Mouse (Mus musculus) kidney, adult 9 months (tissue): ENCODE data around the gene Lama5.

Experiments
- DNase-seq: peaks from one replicate; pipeline ENCODE4 v3.0.0; 2022

The Lama5 gene

DNA sequence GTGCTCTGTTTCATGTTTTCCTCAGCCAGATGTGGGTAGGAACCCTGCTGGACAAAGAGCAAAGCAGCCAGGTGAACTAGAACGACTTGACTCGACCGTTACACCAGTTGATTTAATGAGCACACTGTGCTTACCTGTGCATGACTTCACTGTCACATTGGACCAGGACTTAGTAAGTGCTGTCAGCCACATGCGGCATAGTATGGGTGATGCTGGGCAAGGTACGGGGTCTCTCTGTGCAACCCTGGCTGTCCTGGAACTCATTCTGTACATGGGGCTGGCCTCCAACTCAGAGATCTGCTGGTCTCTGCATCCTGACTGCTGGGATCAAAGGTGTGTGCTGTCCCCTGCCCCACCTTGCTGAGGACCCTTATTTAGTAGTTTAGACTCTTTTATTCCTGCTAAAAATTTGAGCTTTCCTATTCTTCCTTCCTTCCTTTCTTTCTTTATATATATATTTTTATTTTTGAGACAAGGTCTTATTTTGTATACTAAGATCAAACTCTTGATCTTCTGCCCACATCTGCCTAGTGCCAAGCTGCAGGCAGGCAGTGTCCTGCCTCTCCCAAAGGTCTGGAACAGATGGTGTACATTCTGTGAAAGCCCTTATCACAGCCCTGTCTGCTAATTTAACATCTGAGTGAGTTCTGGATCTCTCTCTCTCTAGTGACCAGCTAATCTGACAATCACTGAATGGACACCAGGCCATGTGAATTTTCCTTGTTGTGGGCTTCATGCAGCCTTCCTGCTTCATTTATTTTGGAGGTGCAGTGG, 29.0 kb upstream of the Lama5 start:
- no peak for DNase-seq

DNA sequence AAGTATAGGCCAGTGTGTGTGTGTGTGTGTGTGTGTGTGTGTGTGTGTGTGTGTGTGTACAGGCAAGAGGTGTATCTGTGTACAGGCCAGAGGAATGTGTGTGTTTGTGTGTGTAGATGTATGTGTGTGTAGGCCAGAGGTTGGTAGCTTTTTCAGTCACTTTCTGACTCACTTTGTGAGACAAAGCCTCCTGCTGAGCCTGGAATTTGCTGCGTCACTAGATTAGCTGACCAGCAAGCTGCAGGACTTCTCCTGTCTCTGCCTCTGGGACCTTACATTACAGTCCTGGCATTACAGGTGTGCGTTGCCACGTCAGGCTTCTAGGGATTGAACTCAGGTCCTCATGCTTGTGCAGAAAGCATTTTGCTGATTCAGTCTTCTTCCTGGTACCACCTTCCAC, 26.2 kb upstream of the Lama5 start:
- DNase-seq = no peak

GRCm38 (mm10) chr2:180250930-180251611, 25.4 kb upstream of the Lama5 start:
- DNase-seq = peak; percentile 86

DNA sequence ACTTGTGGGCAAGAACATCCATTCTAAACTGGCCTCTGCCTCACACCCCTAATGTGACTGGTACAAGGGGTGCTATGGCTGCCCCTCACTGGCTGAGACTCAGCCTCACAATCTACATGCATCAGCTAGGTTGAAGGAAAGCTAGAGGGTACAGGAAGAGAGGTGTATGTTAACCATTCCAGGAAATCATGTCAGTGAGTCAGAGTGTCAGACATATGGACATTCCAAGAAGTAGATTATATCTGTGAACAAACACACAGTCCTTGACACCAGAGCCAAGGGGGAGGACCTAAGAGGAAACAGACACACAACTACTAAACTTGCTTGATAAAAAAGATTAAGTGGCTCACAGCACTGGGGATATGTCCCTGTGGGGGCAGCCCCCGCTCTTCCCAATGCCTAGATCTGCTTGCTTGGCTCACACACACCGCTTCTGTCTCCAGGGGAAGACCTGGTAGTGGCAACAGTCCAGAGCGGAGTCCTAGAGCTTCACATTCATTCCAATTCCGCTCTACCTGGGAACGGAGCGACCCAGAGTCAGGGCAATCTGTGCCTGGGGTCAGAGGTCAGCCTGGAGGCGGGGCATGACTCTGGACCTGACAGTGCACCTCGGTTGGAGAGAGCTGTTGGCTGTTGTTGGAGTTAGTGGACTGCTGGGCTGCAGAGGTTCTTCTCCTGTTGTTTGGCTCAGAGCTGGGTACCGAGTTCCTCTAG, 23.4 kb upstream of the Lama5 start:
- DNase-seq = peak; percentile 62

DNA sequence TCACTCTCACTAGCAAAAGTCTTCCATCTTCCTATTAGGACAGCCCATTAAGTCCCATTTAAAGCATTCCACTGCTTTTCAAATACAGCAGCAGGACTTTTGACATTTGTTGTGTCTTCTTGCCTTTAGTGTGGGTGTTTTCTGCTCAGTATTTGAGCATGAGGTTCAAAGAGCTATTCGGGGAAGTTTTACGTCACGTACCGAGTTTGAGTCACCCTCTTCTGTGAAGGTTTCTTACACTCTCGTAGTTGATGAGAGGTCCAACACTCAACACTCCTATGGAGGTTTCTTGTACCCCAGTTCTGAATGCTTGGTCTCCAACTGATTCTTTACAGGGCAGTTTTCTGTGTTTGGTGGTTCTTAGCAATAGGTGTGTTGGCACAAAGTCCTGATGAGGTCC, 22.3 kb upstream of the Lama5 start:
- no peak for DNase-seq

- no peak for DNase-seq
These were observed 17.4 kb upstream of the Lama5 start for GRCm38 (mm10) chr2:180243108-180243507.

DNA sequence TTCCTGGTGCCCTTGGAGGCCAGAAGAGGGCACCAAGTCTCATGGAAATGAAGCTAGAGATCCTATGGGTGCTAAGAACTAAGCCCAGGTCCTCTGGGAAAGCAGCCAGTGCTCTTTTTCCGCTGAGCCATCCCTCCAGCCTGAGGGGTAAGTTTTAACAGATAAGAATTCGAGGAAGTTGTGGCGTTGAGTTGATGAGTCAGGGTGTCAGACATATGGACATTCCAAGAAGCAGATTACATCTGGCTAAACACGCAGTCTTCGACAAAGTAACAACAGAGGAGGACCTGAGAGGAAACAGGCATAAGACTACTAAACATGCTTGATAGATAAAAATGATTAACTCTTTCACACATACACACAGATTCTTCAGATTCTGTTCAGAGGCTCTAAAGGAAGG, 12.9 kb upstream of the Lama5 start:
- no peak for DNase-seq

- DNase-seq = no peak
These were observed 12.1 kb upstream of the Lama5 start for GRCm38 (mm10) chr2:180237601-180238345.

GRCm38 (mm10) chr2:180236930-180237329, 11.3 kb upstream of the Lama5 start:
- DNase-seq = no peak

DNA sequence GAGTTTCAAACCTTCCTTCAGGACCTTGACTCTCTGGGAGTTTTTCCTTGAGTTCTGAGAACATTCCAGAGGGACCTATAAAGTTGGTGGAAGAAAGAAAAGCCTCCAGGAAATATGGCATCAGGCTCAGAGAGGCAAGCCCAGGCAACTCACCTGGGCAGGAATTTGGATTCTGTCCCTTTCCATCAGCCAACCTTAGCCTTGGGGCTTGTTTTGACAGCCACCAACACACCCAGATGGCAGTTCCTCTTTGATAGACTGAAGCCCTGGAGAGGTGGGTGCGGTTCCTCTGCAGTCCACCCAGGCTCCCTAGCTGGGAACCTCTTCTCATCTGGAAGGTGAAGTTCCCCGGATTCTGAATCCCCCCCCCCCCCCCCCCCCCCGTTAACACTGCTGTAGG, 10.8 kb upstream of the Lama5 start:
- DNase-seq = no peak

DNA sequence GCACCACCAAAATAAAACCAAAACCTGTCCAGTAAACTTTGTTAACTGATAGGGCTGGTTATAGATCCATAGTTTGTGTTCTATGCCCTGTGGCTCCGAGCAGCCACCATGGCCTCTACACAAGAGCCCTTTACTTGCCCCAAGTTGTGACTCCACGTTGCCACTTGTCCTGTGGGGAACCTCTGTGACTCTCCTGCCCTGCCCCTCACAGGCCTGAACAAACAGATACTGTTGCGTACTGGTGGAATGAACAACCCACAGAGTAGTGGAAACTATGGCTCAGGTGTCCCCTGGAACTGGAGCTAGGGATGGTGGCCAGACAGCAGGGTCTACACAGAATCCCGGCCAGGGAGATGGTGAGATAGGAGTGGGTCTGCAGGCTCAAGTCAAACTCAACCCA, 10.1 kb upstream of the Lama5 start:
- DNase-seq = no peak

DNA sequence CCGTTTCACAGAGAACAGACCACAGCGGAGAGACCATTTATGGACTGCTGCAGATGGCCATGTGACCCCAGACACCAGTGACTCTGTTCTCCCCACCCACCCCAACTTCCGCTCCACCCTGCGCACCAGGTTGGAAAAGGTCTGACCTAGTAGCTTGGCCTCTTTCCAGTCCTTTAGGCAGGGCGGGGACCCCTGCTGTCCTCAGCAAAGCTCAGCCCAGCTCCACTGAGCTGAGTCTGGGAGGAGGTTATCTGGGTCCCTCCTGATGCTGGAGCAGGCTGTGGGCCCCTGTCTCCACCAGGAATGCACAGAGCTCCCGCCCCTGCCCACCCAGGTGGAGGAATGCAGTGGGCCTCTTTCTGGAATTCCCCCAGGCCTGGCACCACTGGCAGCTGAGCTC, 9.3 kb upstream of the Lama5 start:
- no peak for DNase-seq

DNA sequence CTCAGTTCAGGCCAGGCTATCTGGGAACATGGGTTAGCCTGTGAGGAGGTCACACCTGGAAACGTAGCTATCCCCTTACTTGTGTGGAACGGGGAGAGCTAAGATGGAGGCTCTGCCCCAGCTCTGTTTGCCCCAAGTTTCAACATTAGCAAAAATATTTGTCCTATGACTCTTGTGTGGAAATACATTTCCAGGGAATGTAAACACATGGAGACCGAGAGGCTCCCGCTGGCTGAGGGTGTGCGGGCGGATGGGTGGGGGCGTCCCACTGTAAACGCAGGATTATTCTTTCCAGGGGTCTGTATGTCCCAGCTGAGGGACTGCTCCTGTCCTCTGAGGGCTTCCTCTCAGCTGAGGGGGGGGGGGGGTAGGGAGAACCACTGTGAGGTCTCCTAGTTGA, 8.7 kb upstream of the Lama5 start:
- no peak for DNase-seq

GRCm38 (mm10) chr2:180233101-180233904, 7.6 kb upstream of the Lama5 start:
- no peak for DNase-seq

- DNase-seq = no peak
These were observed 4.8 kb upstream of the Lama5 start for GRCm38 (mm10) chr2:180230482-180230881.

GRCm38 (mm10) chr2:180229129-180229528, 3.5 kb upstream of the Lama5 start:
- no peak for DNase-seq

GRCm38 (mm10) chr2:180228592-180228991, 2.9 kb upstream of the Lama5 start:
- DNase-seq = peak; percentile 74

GRCm38 (mm10) chr2:180228060-180228458, 2.4 kb upstream of the Lama5 start:
- no peak for DNase-seq

GRCm38 (mm10) chr2:180227262-180228059, 1.8 kb upstream of the Lama5 start:
- peak; percentile 89 for DNase-seq

- DNase-seq = peak; percentile 69
These were observed 456 bp downstream of the Lama5 start for GRCm38 (mm10) chr2:180225044-180225761.

DNA sequence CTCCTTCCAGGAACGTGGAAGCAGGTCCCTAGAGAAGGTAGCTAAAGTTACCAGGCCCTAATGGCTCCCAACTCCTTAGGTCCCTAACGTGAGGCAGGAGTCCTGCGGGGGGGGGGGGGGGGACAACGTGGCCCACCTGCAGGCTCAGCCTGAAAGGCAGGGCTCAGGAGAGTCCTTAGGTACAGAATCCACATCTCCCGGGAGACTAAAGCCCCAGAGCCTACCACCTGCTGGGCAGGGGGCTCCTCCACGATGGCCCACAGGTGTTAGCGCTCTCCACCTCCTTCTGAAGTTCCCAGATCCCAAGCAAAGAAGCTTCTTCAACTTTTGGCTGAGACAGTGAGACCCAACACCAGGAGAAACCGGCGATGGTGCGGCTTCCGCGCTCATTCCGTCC, 1.0 kb downstream of the Lama5 start:
- no peak for DNase-seq
